Mouse (Mus musculus) CH12.LX (cell line): ENCODE measurements at regions not wholly inside any gene's neighbourhood (a gene's known extent, or its start where the extent isn't known, plus 50 kb on each side); places are given as distances from the start of the nearest gene placed in this dataset.

ENCODE experiments used
- DNase-seq: peaks from one replicate; pipeline ENCODE4 v3.0.0-alpha.2; 2013; ENCODE audit errors: extremely low read depth
- H3K27ac ChIP-seq: 2 replicates; pipeline ENCODE4 v1.5.1; 2012; ENCODE audit warnings: low read depth, mild to moderate bottlenecking, control low read depth, moderate library complexity; ENCODE audit not compliant: insufficient read depth
- H3K27me3 ChIP-seq: replicated peaks from 2 replicates; pipeline ENCODE3; 2012; ENCODE audit warnings: inconsistent platforms
- H3K36me3 ChIP-seq, 2 experiments: replicated peaks in 1 of 2; 2 replicates each; pipeline versions ENCODE3 to v1.6.1; 2012; ENCODE audit warnings: inconsistent platforms in 1 of 2, low read length in 1 of 2, mild to moderate bottlenecking in 1 of 2, mixed read lengths in 1 of 2, moderate library complexity in 1 of 2; ENCODE audit not compliant: control insufficient read depth in 1 of 2, insufficient read depth in 1 of 2
- H3K4me1 ChIP-seq, 2 experiments: 2 replicates each; pipeline ENCODE4 v1.6.1; 2012; ENCODE audit warnings: inconsistent platforms in 1 of 2, moderate library complexity in 1 of 2; ENCODE audit not compliant: insufficient read depth in 2 of 2, control insufficient read depth in 1 of 2
- H3K4me2 ChIP-seq: 2 replicates; pipeline ENCODE4 v1.6.1; 2012; ENCODE audit warnings: low read depth, mild to moderate bottlenecking, control low read depth; ENCODE audit not compliant: poor library complexity, insufficient read depth, severe bottlenecking
- H3K4me3 ChIP-seq, 3 experiments: fragments of 150-350 bp in 1 of 3; sonication (generic) in 1 of 3; replicated peaks in 1 of 3; 2 replicates each; pipeline versions ENCODE3 to v1.5.1; 2011 to 2012; ENCODE audit warnings: low read depth in 2 of 3, low read length in 2 of 3, mild to moderate bottlenecking in 2 of 3, moderate library complexity in 2 of 3, control low read depth in 1 of 3, improper control_type of control experiment in 1 of 3, inconsistent platforms in 1 of 3, mixed read lengths in 1 of 3; ENCODE audit not compliant: poor library complexity in 1 of 3
- H3K79me2 ChIP-seq: replicated peaks from 2 replicates; pipeline ENCODE4 v1.6.1; 2012; ENCODE audit warnings: mild to moderate bottlenecking, moderate library complexity; ENCODE audit not compliant: control insufficient read depth, poor library complexity, insufficient read depth, severe bottlenecking; ENCODE audit errors: extremely low read depth
- H3K9ac ChIP-seq: 2 replicates; pipeline ENCODE4 v1.6.1; 2012; ENCODE audit warnings: low read depth, mild to moderate bottlenecking, control low read depth, moderate library complexity; ENCODE audit not compliant: insufficient read depth
- H3K9me3 ChIP-seq: replicated peaks from 2 replicates; pipeline ENCODE3; 2012; ENCODE audit warnings: low read length, inconsistent platforms, mixed read lengths
- CTCF ChIP-seq, 2 experiments: IDR thresholded peaks in 1 of 2; conservative IDR thresholded peaks in 1 of 2; 2 replicates each; pipeline ENCODE4 v1.5.1; 2011 to 2012; ENCODE audit warnings: low read depth in 2 of 2, low read length in 2 of 2, improper control_type of control experiment in 1 of 2, inconsistent platforms in 1 of 2, mild to moderate bottlenecking in 1 of 2, moderate library complexity in 1 of 2
- ELF1 ChIP-seq: IDR thresholded peaks from 2 replicates; pipeline ENCODE4 v1.6.1; 2014; ENCODE audit warnings: low read depth, mild to moderate bottlenecking, inconsistent platforms, low read length, improper control_type of control experiment
- GABPA ChIP-seq: IDR thresholded peaks from 2 replicates; pipeline ENCODE4 v1.6.1; 2012; ENCODE audit warnings: low read depth, low read length, improper control_type of control experiment, inconsistent platforms; ENCODE audit not compliant: insufficient replicate concordance
- HCFC1 ChIP-seq: IDR thresholded peaks from 2 replicates; pipeline ENCODE4 v1.6.1; 2012; ENCODE audit warnings: low read depth, mild to moderate bottlenecking, inconsistent platforms, low read length, improper control_type of control experiment
- JUN ChIP-seq: IDR thresholded peaks from 2 replicates; pipeline ENCODE4 v1.6.1; 2011; ENCODE audit warnings: low read depth, mild to moderate bottlenecking, low read length, improper control_type of control experiment, moderate library complexity; ENCODE audit not compliant: insufficient read depth
- JUND ChIP-seq: conservative IDR thresholded peaks from 2 replicates; pipeline ENCODE4 v1.6.1; 2011; ENCODE audit warnings: low read depth, low read length, improper control_type of control experiment
- KAT2A ChIP-seq: IDR thresholded peaks from 2 replicates; pipeline ENCODE4 v1.6.1; 2012; ENCODE audit warnings: low read length, improper control_type of control experiment, inconsistent platforms; ENCODE audit not compliant: insufficient replicate concordance
- MAX ChIP-seq: IDR thresholded peaks from 2 replicates; pipeline ENCODE4 v1.6.1; 2011; ENCODE audit warnings: low read length, improper control_type of control experiment
- MXI1 ChIP-seq: IDR thresholded peaks from 2 replicates; pipeline ENCODE4 v1.6.1; 2011; ENCODE audit warnings: mild to moderate bottlenecking, low read depth, low read length, improper control_type of control experiment
- MYC ChIP-seq: IDR thresholded peaks from 2 replicates; pipeline ENCODE4 v1.6.1; 2011; ENCODE audit warnings: low read depth, mild to moderate bottlenecking, improper control_type of control experiment, low read length
- NELFE ChIP-seq: IDR thresholded peaks from 2 replicates; pipeline ENCODE4 v1.6.1; 2011; ENCODE audit warnings: low read depth, low read length, improper control_type of control experiment
- NRF1 ChIP-seq: IDR thresholded peaks from 2 replicates; pipeline ENCODE4 v1.6.1; 2014; ENCODE audit warnings: low read depth, mild to moderate bottlenecking, inconsistent platforms, low read length, improper control_type of control experiment, moderate library complexity
- POLR2A ChIP-seq: IDR thresholded peaks from 2 replicates; pipeline ENCODE4 v1.6.1; 2011; ENCODE audit warnings: low read depth, mild to moderate bottlenecking, improper control_type of control experiment, low read length
- POLR2AphosphoS2 ChIP-seq: IDR thresholded peaks from 2 replicates; pipeline ENCODE4 v1.6.1; 2011; ENCODE audit warnings: low read depth, low read length, improper control_type of control experiment
- SIN3A ChIP-seq: IDR thresholded peaks from 2 replicates; pipeline ENCODE4 v1.6.1; 2012; ENCODE audit warnings: low read length, improper control_type of control experiment, inconsistent platforms
- TBP ChIP-seq: conservative IDR thresholded peaks from 2 replicates; pipeline ENCODE4 v1.6.1; 2011; ENCODE audit warnings: low read depth, low read length, improper control_type of control experiment
- TCF12 ChIP-seq: IDR thresholded peaks from 2 replicates; pipeline ENCODE4 v1.6.1; 2014; ENCODE audit warnings: low read depth, mild to moderate bottlenecking, inconsistent platforms, low read length, improper control_type of control experiment
- dilution Hi-C: fragments of 300-500 bp; cut with MboI; formaldehyde crosslinking; loops from 2 replicates; pipeline ENCODE4 v1.14.3; 2020; ENCODE audit warnings: low sequenced_read_pairs; ENCODE audit not compliant: extremely low pct_unique_long_range_greater_than_20kb, extremely low pct_ligation_motif_present
- in situ Hi-C: fragments of 300-500 bp; cut with MboI; formaldehyde crosslinking; loops from 3 replicates; pipeline ENCODE4 v1.14.3; 2019; ENCODE audit warnings: low sequenced_read_pairs, low pct_ligation_motif_present, low pct_unique_long_range_greater_than_20kb, mixed read lengths

- in situ Hi-C loops = no loop called here
- Histone ChIP-seq H3K79me2 (no peaks in the 10 kb centered on the region), H3K9me3 (peaks cover 16% of the 10 kb centered on the region), H3K36me3 (no peaks in the 10 kb centered on the region), H3K4me3 (no peak overlapping the region), H3K27ac (no peak overlapping the region), H3K27me3 (no peaks in the 10 kb centered on the region), H3K4me2 (no peak overlapping the region), H3K4me1 (no peaks in the 10 kb centered on the region), H3K9ac (no peak overlapping the region)
- dilution Hi-C loops = no loop called here
- DNase-seq = no peak
- no peak for TF ChIP-seq GABPA
- no peak for TF ChIP-seq KAT2A
- no peak for TF ChIP-seq NRF1
- no peak for TF ChIP-seq CTCF (conservative IDR thresholded peaks at IDR 0.05 in 1 of 2, IDR thresholded peaks at IDR 0.05 in 1 of 2; ENCODE audit: low read depth in 2 of 2, low read length in 2 of 2)
- no peak for TF ChIP-seq POLR2A
- no peak for TF ChIP-seq MXI1
- TF ChIP-seq TCF12 = no peak
- no peak for TF ChIP-seq POLR2AphosphoS2
- TF ChIP-seq MYC = no peak
- TF ChIP-seq HCFC1 = no peak
- TF ChIP-seq JUND = no peak
- no peak for TF ChIP-seq SIN3A
- no peak for TF ChIP-seq TBP
- TF ChIP-seq ELF1 = no peak
Observed at GRCm38 (mm10) chr2:97990666-97991065, 671.4 kb upstream of the Gm10801 start.

- no peaks in the 10 kb centered on the region for H3K27me3 ChIP-seq
- no peaks in the 10 kb centered on the region for H3K4me1 ChIP-seq
- TF ChIP-seq JUN (no peak), MAX (no peak), ELF1 (no peak), NELFE (no peak)
- TF ChIP-seq, all 38 proteins: peak for 0
- H3K27ac ChIP-seq = no peak overlapping the region
- DNase-seq = no peak
- no peak overlapping the region for H3K4me3 ChIP-seq
- dilution Hi-C loops (no loop called here), in situ Hi-C loops (no loop called here)
- H3K79me2 ChIP-seq = no peaks in the 10 kb centered on the region
- H3K36me3 ChIP-seq = no peaks in the 10 kb centered on the region
- peaks cover 12% of the 10 kb centered on the region for H3K9me3 ChIP-seq
- H3K4me2 ChIP-seq = no peak overlapping the region
- no peak overlapping the region for H3K9ac ChIP-seq
Observed at GRCm38 (mm10) chr2:98031956-98032355, 630.1 kb upstream of the Gm10801 start.
